Mouse (Mus musculus): Measurements from ENCODE around the gene Btbd8.

DNA sequence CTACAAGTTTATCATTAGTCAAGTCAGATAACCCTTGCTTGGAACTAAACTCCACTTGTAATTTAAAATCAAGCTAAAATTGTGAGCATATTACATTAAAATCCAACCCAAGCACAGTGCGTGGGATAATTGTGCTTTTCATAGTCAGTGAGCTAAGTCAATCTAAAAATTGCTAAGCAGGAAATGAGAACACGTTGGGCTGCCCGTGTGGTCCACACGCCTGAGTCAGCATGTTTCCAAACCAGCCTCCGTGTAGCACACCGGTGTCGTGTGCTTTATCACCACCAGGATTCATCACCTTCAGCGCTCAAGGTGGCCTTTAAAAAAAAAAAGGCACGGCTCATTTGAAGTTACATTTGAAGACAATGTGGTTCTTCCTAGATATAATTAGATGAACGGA is 86.5 kb downstream of the Btbd8 start:
- TF ChIP-seq POLR2A (IDR thresholded peaks at IDR 0.05; ENCODE audit: borderline replicate concordance, low read depth, low read length) (no peak), CTCF (IDR thresholded peaks at IDR 0.05; ENCODE audit: low read depth, low read length) (no peak)
